Mouse (Mus musculus) right cerebral cortex, postnatal 10 days (tissue): ENCODE data around the gene Sost.
"Not testable (repeated sequence)": the region's sequence is repeated elsewhere in the genome, so short reads cannot be mapped to it uniquely, and the experiment has no call there.

Source experiments
- DNase-seq, 2 experiments: peaks; one replicate each; pipeline ENCODE4 v3.0.0; 2021; ENCODE audit warnings: low spot score in 2 of 2

Sost gene

DNA sequence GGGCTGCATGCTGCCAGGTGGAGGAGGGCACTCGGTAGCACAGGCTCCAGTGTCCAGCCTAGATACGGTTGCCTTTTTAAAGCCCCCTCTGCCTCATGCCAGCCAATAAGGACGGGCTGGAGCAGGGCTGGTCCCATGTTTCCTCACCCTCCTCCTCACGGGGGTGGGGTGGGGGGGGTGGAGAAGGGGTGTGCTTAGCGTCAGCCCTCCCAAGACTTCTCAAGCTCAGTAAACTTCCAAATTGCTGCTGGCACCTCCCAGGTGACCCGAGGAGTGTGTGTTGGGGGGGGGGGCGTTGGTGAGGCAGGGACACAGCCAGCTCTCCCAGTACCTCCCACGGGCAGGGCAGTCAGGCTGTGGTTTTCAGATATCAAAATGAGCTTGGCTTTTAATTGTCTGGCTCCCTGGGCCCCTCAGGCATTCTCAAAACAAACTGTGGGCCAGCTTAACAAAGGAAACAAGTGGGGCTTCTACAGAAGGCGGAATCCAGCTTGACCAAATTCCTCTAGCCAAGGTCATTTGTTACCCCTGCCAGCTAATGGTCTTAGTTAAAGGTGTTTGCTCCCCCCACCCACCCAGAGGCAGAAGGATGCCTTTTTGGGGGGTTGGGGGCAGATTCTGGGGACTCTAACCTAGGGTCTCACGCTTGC lies at the start of gene Sost:
Sost (minus strand) TSS at position 51 of the 650 bp plus-strand sequence.
- no peak for DNase-seq

DNA sequence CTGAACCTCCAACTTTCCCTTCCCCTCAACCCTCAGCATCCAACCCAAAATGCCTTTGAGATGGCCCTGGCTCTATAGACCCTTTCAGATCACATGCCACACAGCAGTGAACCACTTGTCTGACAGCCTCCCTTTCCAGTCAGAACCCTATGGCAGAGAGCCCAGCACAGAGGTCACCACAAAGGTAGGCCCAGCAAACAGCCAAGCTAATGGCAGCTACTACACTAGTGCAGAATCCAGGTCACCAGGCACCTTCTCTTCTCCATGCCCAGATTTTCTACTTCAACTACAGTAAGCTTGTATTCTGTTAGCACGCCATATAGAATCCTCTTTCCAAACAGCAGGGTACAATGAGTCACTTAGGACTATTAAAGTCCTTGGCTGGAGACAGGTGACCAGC lies 49.3 kb upstream of the Sost start:
- no peak for DNase-seq

DNA sequence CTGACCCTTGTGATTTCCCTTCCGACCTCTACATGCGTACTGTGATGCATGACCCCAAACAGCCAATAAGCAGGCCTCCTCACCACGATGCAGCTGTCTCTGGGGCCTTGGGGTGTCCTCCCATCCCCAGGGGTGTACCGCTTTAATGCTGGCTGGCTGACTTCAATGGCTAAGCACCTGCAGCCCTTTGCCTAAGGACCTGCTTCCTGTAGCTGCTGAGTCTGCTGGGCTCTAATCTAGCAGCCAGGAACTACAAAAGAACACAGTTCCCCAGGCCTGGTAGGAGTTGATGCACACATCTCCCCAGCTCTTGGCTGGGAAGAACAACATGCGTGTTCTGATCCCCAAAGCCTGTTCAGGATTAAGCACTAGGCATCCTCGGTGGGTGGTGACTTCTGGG lies 48.7 kb upstream of the Sost start:
- DNase-seq: no peak

DNA sequence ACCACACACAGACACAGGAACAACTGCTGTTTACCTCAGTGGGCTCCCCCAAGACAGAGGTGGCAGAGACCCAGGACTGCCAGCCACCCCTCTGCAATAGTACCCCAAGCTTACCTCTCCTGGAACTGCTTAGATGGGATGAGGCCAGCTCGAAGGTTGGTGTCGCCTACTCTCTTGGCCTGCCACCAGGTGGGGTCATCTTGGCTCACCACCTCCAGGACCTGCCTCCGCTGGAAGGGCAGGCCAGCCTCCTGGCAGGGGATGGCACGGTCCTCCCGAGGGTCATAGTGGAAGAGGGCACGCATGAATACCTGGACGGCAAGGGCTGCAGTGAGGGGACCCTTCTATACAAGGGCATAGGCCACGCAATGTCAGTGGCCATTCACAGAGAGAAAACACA lies 46.4 kb upstream of the Sost start:
- no peak for DNase-seq

DNA sequence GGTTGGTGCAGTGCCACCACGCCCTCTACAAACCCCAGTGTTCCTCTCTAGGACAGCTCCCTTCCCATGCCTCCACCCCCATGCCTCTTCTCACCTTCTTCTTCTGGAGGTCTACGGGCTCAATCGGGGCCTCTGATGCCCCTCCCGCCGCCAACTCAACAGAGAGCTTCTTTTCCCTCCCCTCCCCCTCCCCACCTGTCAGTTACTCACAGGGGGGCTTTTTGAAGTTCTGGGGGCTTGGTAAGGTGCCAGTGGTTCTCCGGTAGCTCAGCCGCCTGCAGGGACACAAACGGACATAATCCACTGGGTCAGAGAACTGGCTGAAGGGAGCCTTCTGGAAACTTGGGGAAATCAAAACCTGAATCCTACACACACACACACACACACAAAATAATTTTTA lies 44.7 kb upstream of the Sost start:
- DNase-seq: no peak

DNA sequence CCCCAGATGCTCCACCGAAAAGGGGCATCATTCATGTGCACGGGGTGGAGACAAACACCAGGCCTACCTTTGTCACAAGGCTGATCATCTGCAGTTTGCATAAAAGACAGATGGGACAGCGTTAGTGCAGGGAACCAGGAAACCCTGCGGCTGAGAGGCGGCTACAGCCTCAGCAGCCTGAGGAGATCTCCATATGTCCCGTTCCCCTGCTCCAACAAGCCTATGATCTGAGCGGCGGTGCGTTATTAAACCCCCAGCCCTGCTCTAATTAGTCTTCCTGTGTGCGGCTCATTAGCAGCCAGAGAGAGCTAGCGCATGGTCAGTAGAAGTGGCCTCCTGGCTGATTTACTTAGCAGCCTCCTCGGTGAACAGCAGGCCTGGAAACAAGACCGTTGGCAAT lies 43.3 kb upstream of the Sost start:
- DNase-seq: no peak

DNA sequence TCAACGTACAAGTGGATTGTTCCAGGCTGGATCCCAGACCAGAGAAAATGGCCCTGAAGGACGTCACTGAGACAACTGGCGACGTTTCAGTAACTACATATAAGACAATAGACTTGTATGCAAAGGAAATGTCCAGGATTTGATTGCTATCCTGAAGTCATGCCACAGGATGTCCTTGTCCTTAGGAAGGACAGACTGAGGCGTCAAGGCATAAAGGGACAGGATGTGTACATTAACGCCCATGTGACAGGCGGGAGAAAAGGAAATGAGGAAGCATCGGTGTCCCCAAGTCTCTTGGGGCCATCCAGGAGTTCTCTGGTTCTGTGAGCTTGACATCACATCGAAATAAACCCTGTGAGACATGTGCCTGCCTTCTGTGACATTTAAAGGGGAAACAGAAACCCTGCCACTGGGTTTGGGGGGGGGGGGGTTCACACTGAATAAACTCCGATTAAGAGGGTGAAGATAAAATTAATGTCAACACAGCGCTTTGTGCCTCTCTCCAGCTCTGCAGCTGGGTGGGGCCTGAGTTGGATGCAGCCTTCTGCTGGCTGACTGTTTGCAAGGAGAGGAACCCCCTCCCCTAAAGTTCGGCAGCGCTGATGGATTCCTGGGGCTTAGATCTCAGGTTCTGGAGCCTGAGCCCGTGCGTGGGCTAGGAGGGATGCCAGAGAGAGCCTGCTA lies 42.3 kb upstream of the Sost start:
- DNase-seq: no peak

DNA sequence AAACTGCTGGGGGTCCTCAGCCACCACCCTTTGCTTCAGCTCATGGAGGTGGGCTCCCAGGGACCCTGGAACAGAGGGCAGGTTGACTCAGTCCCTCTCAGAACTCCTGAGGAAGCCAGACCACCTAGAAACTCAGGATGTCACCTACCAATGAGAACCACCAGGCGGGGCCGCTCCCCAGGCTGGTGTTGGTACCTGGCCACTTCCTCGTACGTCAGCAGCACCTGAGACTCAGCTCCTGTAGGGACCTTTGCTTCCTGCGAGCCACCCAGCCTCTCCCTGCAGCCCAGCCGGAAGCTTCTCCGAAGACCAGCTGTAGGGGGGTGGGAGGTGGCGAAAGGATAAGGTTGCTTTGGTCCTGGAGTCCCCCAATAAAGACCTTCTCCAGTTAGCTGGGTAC lies 41.6 kb upstream of the Sost start:
- DNase-seq: no peak

DNA sequence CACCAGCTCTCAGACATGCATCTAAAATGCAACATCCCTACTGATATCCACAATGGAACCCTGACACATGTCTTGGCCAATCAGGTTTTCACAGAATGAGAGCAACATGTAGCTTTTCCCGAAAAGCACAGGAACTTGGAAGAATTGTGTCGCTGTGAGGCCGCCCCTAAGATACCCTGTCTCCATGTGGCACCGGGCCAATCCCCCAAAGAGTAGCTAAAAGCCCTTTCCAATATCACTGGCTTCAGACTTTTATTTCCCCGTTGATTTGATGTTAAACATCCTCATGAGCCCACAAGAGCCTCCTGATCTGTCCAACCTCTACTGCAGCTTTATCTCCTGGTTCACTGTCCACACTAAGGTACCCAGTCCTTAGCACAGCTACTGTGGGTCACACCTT lies 39.9 kb upstream of the Sost start:
- DNase-seq: no peak

DNA sequence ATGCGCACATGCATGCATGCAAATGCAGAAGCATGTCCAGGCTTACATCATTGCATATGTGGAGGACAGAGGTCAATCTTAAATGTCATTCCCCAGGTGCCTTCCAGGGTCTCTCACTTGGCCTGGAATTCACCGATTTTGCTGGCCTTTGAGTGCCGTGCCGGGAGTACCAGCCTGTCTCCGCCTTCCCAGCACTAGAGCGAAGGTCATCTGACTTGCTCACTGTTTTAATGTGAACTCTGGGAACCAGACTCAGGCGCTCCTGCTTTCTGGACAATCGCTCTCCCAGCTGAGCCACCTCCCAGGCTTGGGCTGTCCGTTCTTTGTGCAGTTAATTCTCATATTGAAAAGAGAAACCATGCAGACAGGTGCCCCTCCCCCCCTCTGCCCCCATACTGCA lies 39.5 kb upstream of the Sost start:
- no peak for DNase-seq

DNA sequence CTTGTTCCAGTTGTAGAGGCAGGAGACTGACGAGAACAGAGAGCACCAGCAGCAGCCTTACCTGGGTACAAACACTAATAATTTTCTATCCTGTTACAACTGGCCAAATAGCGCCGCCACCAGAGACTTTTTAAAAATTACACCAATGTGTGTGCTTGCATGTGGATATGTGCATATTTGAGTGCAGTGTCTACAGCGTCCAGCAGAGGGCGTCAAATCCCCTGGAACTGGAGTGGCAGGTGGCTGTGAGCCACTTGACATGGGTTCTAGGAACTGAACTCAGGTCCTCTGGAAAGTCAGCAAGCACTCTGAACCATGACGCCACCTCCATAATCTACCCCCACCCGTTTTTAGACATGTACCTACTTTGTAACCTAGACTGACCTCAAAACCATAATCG lies 37.4 kb upstream of the Sost start:
- DNase-seq: no peak

DNA sequence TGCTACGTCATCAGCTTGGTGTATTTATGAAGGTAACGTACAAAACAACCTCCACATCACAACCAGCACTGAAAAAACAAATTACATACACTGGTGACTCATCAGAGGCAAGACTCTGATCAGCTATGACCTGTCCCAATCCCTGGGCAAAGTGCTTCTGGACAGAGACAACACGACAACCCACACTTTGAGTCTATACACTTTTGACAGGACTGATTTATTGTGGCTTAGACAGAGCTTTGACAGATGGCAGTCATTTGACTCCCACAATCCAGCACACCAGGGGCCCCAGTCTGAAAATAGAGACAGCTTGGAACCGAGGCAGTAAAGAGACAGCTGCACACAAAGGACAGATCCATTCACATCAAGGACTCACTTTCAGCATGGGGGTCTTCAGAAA lies 32.7 kb upstream of the Sost start:
- no peak for DNase-seq

DNA sequence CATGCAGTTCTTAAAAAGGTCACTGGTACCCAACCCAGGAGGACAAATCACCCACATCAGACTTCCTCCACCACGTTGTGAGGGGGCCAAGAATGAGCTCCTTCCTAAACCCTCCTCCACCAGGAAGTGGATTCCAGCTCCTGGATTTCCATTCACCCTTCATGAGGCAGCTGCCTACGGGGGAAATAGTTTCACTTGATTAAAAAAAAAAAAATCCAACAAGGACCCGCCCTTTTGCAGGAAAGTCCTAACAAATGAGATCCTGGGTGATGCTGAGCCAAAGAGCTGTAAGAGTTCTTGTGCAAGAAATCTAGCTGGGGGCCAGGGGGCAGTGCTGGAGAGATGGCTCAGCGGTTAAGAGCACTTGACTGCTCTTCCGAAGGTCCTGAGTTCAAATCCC lies 31.4 kb upstream of the Sost start:
- DNase-seq: no peak

DNA sequence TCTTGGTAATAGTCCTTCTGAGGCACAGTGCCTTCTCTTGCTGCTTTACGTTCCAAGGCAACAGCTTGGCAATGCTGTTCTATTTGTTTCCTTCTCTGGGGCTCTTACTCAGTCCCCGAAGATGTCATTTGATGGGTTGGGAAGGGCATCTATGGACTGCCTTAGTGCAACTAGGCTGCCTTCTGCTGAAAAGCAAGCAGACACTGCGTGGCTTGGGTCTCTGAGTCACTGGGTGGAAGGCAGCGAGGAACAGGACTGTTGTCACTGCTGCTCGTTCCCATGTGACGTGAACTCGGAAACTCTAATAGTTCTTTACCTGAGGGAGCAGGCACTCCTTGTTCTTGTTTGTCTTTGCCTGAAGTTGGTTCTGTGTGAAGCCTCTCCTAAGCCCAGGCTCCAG lies 29.1 kb upstream of the Sost start:
- no peak for DNase-seq

DNA sequence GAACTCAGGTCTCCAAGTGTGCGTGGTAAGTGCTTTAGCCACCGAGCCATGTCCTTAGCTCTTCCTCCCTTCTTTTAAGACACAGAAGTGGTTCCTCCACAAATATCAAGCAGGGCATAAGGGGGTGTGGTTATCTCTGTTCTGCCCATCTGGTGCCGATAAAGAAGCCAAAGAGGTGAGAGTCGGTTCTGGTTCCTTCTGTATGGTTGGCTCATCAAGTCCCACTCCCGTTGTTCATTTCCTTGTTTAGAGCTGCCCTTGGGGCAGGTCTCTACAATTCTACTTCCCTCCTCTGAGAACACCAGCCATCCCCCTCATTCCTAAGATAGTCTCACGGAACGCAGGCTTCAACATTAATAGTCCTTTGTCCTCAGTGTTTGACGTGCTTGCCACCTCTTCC lies 27.3 kb upstream of the Sost start:
- no peak for DNase-seq

DNA sequence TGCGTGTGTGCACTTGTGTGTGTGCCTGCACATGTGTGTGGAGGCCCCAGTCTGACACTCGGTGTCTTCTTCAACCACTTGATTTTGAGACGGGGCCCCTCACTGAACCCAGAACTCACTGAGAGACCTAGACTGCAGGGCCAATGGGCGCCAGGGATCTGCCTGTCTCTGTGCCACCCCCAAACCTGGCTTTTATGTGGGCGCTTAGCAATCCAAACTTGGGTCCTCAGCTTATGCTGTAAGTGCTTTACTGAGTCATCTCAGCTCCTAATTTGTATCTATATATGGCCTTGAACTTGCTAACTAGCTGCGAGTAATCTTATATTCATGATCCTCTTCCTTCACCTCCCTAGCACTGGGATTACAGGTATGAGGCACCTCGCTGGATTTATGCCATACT lies 25.6 kb upstream of the Sost start:
- DNase-seq: no peak

DNA sequence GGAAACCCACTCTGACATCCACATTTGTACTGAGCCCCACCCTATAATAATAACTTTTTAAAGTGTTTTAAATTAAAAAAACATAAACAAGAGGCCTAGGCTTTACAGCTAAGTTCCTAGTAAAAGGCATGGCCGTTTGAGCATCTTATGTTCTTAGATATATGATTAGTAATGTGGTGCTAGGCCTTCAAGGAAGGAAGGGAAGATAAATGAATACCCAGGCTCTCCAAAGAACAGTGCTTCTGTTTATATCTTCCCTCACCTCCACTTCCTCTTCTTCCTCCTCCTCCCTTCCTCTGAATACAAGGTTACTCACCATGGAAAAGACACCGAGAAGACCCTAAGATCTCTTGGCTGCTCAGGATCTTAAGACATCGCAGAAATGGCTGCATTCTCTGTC lies 25.0 kb upstream of the Sost start:
- DNase-seq: no peak

DNA sequence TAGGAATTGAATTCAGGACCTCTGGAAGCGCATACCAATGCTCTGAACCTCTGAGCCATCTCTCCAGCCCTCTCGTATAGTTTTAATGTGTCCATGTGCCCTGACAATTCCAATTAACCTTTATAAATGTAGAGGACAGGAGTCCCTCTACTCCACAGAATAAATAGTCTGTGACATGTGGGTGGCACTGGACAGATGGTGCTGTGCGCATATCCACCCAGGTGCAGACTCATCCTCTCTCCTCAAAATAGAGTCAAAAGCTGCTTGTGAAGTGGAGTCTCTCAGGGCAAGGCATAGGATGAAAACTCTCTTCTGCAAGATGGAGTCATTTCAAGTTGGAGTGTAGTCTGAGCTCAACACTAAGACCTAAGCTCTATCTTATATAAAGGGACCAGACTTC lies 23.4 kb upstream of the Sost start:
- no peak for DNase-seq

DNA sequence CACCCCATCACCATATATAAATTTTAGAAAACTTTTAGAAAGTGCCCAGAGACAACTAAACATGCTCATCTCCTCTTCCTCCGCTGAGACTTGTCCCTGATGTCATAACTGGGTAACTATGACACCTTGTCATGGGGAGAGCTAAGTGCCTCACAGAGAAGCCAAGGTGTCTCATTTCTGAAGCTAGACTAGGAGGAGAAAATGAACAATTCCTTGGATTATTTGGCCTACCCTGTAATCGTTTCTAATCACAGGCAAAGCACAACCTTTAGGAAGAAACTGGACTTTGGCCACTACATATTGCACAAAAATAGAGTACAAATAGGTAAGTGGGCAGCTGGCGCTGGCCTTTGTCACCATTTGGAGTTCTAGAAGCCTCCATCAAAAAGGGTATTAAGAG lies 20.1 kb upstream of the Sost start, which contains the start of gene Dusp3:
Dusp3 (minus strand) TSS at position 101 of the 400 bp plus-strand sequence.
- no peak for DNase-seq

DNA sequence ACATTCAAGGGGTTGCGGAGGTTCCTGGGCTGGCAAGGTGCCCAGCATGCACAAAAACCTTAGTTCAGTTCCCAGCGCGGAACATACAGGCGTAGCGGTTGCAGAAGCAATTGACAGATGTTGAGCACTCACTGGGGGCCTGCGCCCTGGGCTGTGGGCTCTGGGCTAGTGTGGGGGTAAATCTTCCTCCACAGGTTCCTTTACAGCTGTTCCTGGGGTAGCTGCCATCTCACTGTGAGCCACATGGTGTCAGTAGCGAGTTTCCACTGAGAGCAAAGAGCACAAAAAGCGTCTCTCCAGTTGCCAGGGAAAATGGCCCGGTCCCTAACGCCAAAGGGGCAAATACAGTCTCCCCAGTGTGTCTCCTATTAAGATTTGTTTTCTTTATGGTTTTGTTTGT lies 19.2 kb upstream of the Sost start:
- peak; percentile 88 to 92 for DNase-seq

DNA sequence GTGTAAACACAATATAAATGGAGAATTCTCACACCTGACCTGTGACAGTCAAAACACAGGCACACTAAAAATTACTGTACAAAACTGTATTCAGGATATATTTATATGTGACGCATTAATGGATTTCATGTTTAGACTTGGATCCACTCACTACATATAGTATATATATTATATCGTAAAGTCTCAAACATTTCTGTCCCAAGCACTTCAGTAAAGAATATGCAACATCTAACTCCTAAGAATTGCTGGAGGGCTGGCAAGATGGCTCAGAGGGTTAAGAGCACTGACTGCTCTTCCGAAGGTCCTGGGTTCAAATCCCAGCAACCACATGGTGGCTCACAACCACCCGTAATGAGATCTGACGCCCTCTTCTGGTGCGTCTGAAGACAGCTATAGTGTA lies 18.6 kb upstream of the Sost start:
- DNase-seq: not testable (repeated sequence)

DNA sequence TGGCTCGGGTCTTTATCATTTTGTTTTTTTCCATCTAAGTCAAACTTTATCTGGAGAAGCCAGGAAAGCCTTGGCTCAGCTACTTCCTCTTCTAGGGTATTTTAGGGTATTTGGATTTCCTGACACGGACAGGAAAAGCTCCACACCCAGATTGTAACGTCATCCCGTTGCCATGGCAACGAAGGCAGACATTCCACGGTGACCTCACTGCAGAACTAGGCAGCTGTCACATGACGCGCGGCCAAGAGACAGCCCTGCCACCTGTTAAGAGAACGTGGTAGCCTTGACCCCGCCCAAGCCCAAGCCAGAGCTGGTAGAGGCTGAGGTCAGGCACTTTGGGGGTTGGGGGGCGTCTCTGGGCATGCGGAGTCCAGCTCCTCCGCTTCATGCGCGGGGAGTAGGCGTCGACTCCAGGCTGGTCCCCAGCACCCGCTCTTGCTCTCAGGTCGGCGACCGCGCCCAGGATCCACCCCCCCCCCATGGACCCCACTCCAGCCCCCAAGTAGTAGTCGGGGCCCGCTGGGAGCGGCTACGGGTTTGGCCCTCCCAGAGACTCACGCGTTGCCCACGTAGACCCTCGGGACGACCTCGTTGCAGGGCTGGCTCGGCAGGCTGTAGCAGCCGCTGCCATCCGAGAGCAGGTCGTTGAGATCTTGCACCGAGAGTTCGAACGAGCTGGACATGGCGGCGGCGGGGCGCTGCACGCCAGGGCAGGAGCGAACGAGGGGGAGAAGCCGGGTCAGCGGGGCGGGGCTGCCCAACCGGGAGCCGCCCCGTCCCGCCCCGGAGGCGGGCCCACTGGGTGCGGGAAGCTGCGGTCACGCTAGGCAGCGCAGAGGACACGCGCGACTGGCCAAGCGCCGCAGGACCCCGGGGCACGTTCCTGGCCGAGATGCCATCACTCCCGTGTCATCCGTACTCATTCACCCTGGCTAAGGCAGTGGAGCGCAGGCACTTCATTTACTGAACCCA lies 17.5 kb upstream of the Sost start, which contains the start of gene Cfap97d1:
Cfap97d1 (plus strand) TSS at position 226 of the 972 bp plus-strand sequence.
- peak; percentile 97 to 99 for DNase-seq
